ENCODE assay signal across 8 mouse cellular contexts in the genomic region with DNA sequence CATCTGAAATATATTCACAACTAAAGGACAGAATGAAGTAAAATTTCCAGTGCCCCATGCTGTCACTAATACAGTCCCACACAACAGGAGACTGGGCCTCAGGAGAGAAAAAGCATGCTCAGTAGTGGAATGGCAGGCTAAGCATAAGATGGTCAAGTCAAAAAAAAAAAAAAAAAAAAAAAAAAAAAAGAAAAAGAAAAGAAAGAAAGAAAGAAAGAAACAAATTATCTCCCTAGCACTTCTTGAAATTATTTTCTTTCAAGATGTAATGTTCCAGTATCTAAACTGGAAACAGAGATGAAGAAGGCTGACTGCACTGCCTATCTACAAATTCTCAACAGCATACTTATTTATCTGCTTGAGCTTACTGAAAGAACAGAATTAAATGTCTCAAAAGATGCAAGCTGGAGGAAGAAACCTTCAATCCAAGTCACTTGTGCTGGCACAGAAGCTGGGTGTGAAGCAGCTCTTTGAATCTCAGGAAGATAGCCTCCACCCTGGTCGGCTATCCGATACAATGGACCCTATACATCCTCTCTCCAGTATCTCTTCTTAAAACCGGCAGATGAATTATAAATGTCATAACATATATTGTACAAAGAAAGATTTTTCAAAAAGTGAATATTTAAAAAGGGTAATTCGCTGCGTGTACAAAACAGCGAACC. TPM values are rescaled to one million over a fixed set of nuclear protein-coding genes. Genes with fewer than 3 reads are reported as not detected.
DNase-seq lines count a peak whose midpoint lies in the region; ATAC-seq and TF ChIP-seq lines count a peak whose summit lies in the region.

No protein-coding gene starts in this region.

- no peak for DNase-seq in heart, postnatal 14 days
- DNase-seq in G1E (ENCODE audit: low spot score): no peak
- DNase-seq in hindbrain, embryonic 10.5 days (ENCODE audit: low spot score): no peak
- DNase-seq in midbrain, embryonic 10.5 days (ENCODE audit: low spot score): no peak
- no peak for DNase-seq in gastrocnemius, postnatal 4 days (ENCODE audit: low spot score in 2 of 2)
- DNase-seq in testis, postnatal 10 days (ENCODE audit: low spot score): no peak
- no peak for DNase-seq in ovary, postnatal 36 days (ENCODE audit: low spot score)

- WGBS in heart, embryonic 13.5 days: 9% methylated on average over 6 of the region's 6 CpGs
- 15% methylated on average over 6 of the region's 6 CpGs for WGBS in hindbrain, embryonic 10.5 days
- WGBS in midbrain, embryonic 10.5 days: 24% methylated on average over 6 of the region's 6 CpGs

- H3K9me3 ChIP-seq in heart, embryonic 13.5 days: no peaks in the 10 kb centered on the region
- 0 out of 2 replicates have a peak, but pooled peaks cover 2% of the 10 kb centered on the region for H3K9me3 ChIP-seq in G1E (replicated peaks)
- no peaks in the 10 kb centered on the region for H3K9me3 ChIP-seq in hindbrain, embryonic 10.5 days
- no peaks in the 10 kb centered on the region for H3K9me3 ChIP-seq in midbrain, embryonic 10.5 days (replicated peaks)

- intact Hi-C loops in heart, postnatal 14 days (cut with DNase I): no loop called here

- H3K27ac ChIP-seq in heart, embryonic 13.5 days (replicated peaks): peak overlapping the region; percentile 96; the same call in 1 of the 2 replicates
- H3K27ac ChIP-seq in hindbrain, embryonic 10.5 days: no peak overlapping the region
- no peak overlapping the region for H3K27ac ChIP-seq in midbrain, embryonic 10.5 days (replicated peaks)

- H3K4me1 ChIP-seq in heart, embryonic 13.5 days: peaks cover 45% of the 10 kb centered on the region
- peaks cover 55% of the 10 kb centered on the region for H3K4me1 ChIP-seq in G1E (ENCODE audit: insufficient read depth, low read depth, low read length)
- peaks cover 3% of the 10 kb centered on the region; the same call in 1 of the 2 replicates for H3K4me1 ChIP-seq in hindbrain, embryonic 10.5 days (replicated peaks)
- peaks cover 3% of the 10 kb centered on the region; the same call in 1 of the 2 replicates for H3K4me1 ChIP-seq in midbrain, embryonic 10.5 days

- H3K4me2 ChIP-seq in heart, embryonic 13.5 days: peak overlapping the region; percentile 80

- no peak for ATAC-seq in heart, embryonic 13.5 days (ENCODE audit: extremely low read depth, insufficient number of reproducible peaks, low FRiP score, low TSS enrichment)
- ATAC-seq in G1E (ENCODE audit: extremely low read depth, insufficient number of reproducible peaks, low FRiP score, poor library complexity, severe bottlenecking): no peak

- peak overlapping the region; percentile 95 for H3K9ac ChIP-seq in heart, embryonic 13.5 days

- no peaks in the 10 kb centered on the region for H3K36me3 ChIP-seq in heart, embryonic 13.5 days
- H3K36me3 ChIP-seq in G1E (replicated peaks): peaks cover 6% of the 10 kb centered on the region
- no peaks in the 10 kb centered on the region for H3K36me3 ChIP-seq in hindbrain, embryonic 10.5 days
- H3K36me3 ChIP-seq in midbrain, embryonic 10.5 days: no peaks in the 10 kb centered on the region

- H3K27me3 ChIP-seq in heart, embryonic 13.5 days (replicated peaks): no peaks in the 10 kb centered on the region
- H3K27me3 ChIP-seq in G1E (ENCODE audit: insufficient read depth, low read length): no peaks in the 10 kb centered on the region; the same call in 1 of the 2 replicates
- H3K27me3 ChIP-seq in hindbrain, embryonic 10.5 days (ENCODE audit: insufficient read depth, poor library complexity, severe bottlenecking): peaks cover 23% of the 10 kb centered on the region
- peaks cover 44% of the 10 kb centered on the region for H3K27me3 ChIP-seq in midbrain, embryonic 10.5 days (ENCODE audit: low read depth, poor library complexity, severe bottlenecking)

- TF ChIP-seq CTCF in G1E (IDR thresholded peaks at IDR 0.05; ENCODE audit: low read depth, low read length): no peak

- H3K4me3 ChIP-seq in heart, embryonic 13.5 days: peak overlapping the region; percentile 92
- H3K4me3 ChIP-seq in G1E (ENCODE audit: low read depth, low read length): peak overlapping the region; percentile 90
- peak overlapping the region; percentile 80 for H3K4me3 ChIP-seq in hindbrain, embryonic 10.5 days
- H3K4me3 ChIP-seq in midbrain, embryonic 10.5 days: peak overlapping the region; percentile 80

RNA-seq across cellular contexts. Expression of a gene that starts 1.6 kb away (rescaled TPM):
- polyA plus RNA-seq in heart, embryonic 13.5 days (2015; fragmentation: Nextera tagmentation; extraction: Ambion mirVana): 18.8 and 19.7 TPM in 2 replicates
- 10 to 100 TPM; 24.8 to 25.7 TPM for total RNA-seq in heart, postnatal 14 days (2021)
- 34.8 and 35.1 TPM in 2 replicates for total RNA-seq in G1E (2014; fragmentation: Nextera tagmentation)
- total RNA-seq in G1E (2017): 13.0 and 17.5 TPM in 2 replicates
- 11.5 and 13.4 TPM in 2 replicates for polyA plus RNA-seq in G1E (2012)
- 3.8 and 4.3 TPM in 2 replicates for polyA plus RNA-seq in hindbrain, embryonic 10.5 days (2016; fragmentation: Nextera tagmentation; extraction: Ambion mirVana)
- polyA plus RNA-seq in midbrain, embryonic 10.5 days (2016; fragmentation: Nextera tagmentation; extraction: Ambion mirVana): 2.4 and 2.7 TPM in 2 replicates
- total RNA-seq in gastrocnemius, postnatal 4 days (2021): 10 to 100 TPM; 26.5 to 28.0 TPM
